Mouse (Mus musculus): ENCODE results near the gene Adamts17.

Gene Adamts17

GRCm38 (mm10) chr7:67199412-67199811 is 359.9 kb downstream of the Adamts17 start:
- DNase-seq (ENCODE audit: extremely low read depth, low read depth) = no peak

Data from MEL-GATA-1-ER (cell line).